Mouse (Mus musculus) myocyte (in vitro differentiated cells): ENCODE results near the gene Spint4. TPM values are rescaled to one million over a fixed set of nuclear protein-coding genes. Genes with fewer than 3 reads are reported as not detected.

ENCODE experiments used
- H3K27me3 ChIP-seq: one replicate; pipeline ENCODE4 v1.6.1; 2011; ENCODE audit not compliant: control insufficient read depth, insufficient read depth, insufficient read length
- H3K36me3 ChIP-seq: one replicate; pipeline ENCODE4 v1.6.1; 2011; ENCODE audit not compliant: control insufficient read depth, insufficient read depth
- H3K4me2 ChIP-seq: one replicate; pipeline ENCODE4 v1.6.1; 2011; ENCODE audit warnings: low read depth, control low read depth
- H3K4me3 ChIP-seq: one replicate; pipeline ENCODE4 v1.5.1; 2011; ENCODE audit warnings: mild to moderate bottlenecking, control low read depth, moderate library complexity
- H3K79me2 ChIP-seq: one replicate; pipeline ENCODE4 v1.6.1; 2011; ENCODE audit not compliant: control insufficient read depth, insufficient read depth
- H3ac ChIP-seq: one replicate; pipeline ENCODE4 v1.6.1; 2011; ENCODE audit not compliant: control insufficient read depth, insufficient read length
- CEBPB ChIP-seq: IDR thresholded peaks from 2 replicates; pipeline ENCODE4 v1.6.1; 2011; ENCODE audit warnings: mild to moderate bottlenecking, moderate library complexity; ENCODE audit not compliant: poor library complexity, insufficient read depth, severe bottlenecking
- E2F4 ChIP-seq: IDR thresholded peaks from one replicate; pipeline ENCODE4 v1.6.1; 2011; ENCODE audit warnings: mild to moderate bottlenecking, control low read depth, moderate library complexity; ENCODE audit not compliant: insufficient read depth
- MAX ChIP-seq: IDR thresholded peaks from one replicate; pipeline ENCODE4 v1.6.1; 2011; ENCODE audit warnings: low read depth, mild to moderate bottlenecking, control low read depth
- MYOD1 ChIP-seq, 3 experiments: IDR thresholded peaks; one replicate each; pipeline ENCODE4 v1.6.1; 2011; ENCODE audit warnings: control low read depth in 2 of 3, low read depth in 2 of 3, mild to moderate bottlenecking in 2 of 3, moderate library complexity in 1 of 3; ENCODE audit not compliant: insufficient read length in 2 of 3, control insufficient read depth in 1 of 3
- MYOG ChIP-seq, 3 experiments: IDR thresholded peaks; one replicate each; pipeline ENCODE4 v1.6.1; 2011; ENCODE audit warnings: control low read depth in 2 of 3, low read depth in 2 of 3, mild to moderate bottlenecking in 2 of 3; ENCODE audit not compliant: insufficient read length in 2 of 3, control insufficient read depth in 1 of 3, insufficient read depth in 1 of 3
- POLR2A ChIP-seq: IDR thresholded peaks from one replicate; pipeline ENCODE4 v1.6.1; 2011; ENCODE audit warnings: low read depth, mild to moderate bottlenecking, control low read depth, moderate library complexity; ENCODE audit not compliant: insufficient read length
- POLR2AphosphoS2 ChIP-seq: IDR thresholded peaks from one replicate; pipeline ENCODE4 v1.6.1; 2011; ENCODE audit warnings: low read depth, control low read depth; ENCODE audit not compliant: insufficient read length
- REST ChIP-seq: IDR thresholded peaks from one replicate; pipeline ENCODE4 v1.6.1; 2011; ENCODE audit warnings: mild to moderate bottlenecking, control low read depth, moderate library complexity; ENCODE audit not compliant: insufficient read depth, insufficient read length
- SRF ChIP-seq: IDR thresholded peaks from one replicate; pipeline ENCODE4 v1.6.1; 2011; ENCODE audit warnings: low read depth; ENCODE audit not compliant: control insufficient read depth, insufficient read length
- TCF12 ChIP-seq: IDR thresholded peaks from one replicate; pipeline ENCODE4 v1.6.1; 2011; ENCODE audit warnings: mild to moderate bottlenecking, control low read depth; ENCODE audit not compliant: poor library complexity, insufficient read depth, severe bottlenecking
- TCF3 ChIP-seq: IDR thresholded peaks from one replicate; pipeline ENCODE4 v1.6.1; 2011; ENCODE audit warnings: low read depth, control low read depth; ENCODE audit not compliant: insufficient read length
- USF1 ChIP-seq: IDR thresholded peaks from one replicate; pipeline ENCODE4 v1.6.1; 2011; ENCODE audit warnings: low read depth, mild to moderate bottlenecking, control low read depth, moderate library complexity
- polyA plus RNA-seq: library from polyadenylated mRNA; unstranded; fragments of >200 nt; fragmentation: generic; extraction: Trizol; gene quantifications from one replicate; pipeline ENCODE4 v1.2.1, GENCODE M21; 2012; ENCODE audit warnings: missing spikeins

The Spint4 gene
- polyA plus RNA-seq, 1 experiment: not detected

- no peaks in the 10 kb centered on the region for H3K36me3 ChIP-seq
- no peak for TF ChIP-seq MYOD1 (IDR thresholded peaks at IDR 0.05; ENCODE audit: control insufficient read depth in 1 of 3, insufficient read length in 2 of 3, low read depth in 2 of 3)
- no peak for TF ChIP-seq MYOG (IDR thresholded peaks at IDR 0.05; ENCODE audit: control insufficient read depth in 1 of 3, insufficient read depth in 1 of 3, insufficient read length in 2 of 3, low read depth in 2 of 3)
- TF ChIP-seq E2F4: no peak
- TF ChIP-seq POLR2A: no peak
- no peak for TF ChIP-seq CEBPB
- no peak for TF ChIP-seq MAX
- no peak for TF ChIP-seq TCF3
- TF ChIP-seq SRF: no peak
- TF ChIP-seq TCF12: no peak
- TF ChIP-seq REST: no peak
- TF ChIP-seq POLR2AphosphoS2: no peak
- no peak for TF ChIP-seq USF1
- no peaks in the 10 kb centered on the region for H3K79me2 ChIP-seq
- H3K27me3 ChIP-seq: no peaks in the 10 kb centered on the region
- no peak overlapping the region for H3ac ChIP-seq
- H3K4me3 ChIP-seq: no peak overlapping the region
- H3K4me2 ChIP-seq: no peak overlapping the region
Observed at GRCm38 (mm10) chr2:164737377-164738090, 39.2 kb downstream of the Spint4 start.

GRCm38 (mm10) chr2:164739876-164740275 is 41.6 kb downstream of the Spint4 start:
- Histone ChIP-seq H3K36me3 (no peaks in the 10 kb centered on the region), H3ac (no peak overlapping the region), H3K27me3 (no peaks in the 10 kb centered on the region), H3K4me3 (no peak overlapping the region), H3K79me2 (no peaks in the 10 kb centered on the region), H3K4me2 (no peak overlapping the region)
- TF ChIP-seq USF1 (no peak), POLR2AphosphoS2 (no peak), CEBPB (no peak), MAX (no peak), SRF (no peak), POLR2A (no peak), REST (no peak), E2F4 (no peak), TCF3 (no peak), TCF12 (no peak), MYOG (IDR thresholded peaks at IDR 0.05; ENCODE audit: control insufficient read depth in 1 of 3, insufficient read depth in 1 of 3, insufficient read length in 2 of 3, low read depth in 2 of 3) (no peak), MYOD1 (IDR thresholded peaks at IDR 0.05; ENCODE audit: control insufficient read depth in 1 of 3, insufficient read length in 2 of 3, low read depth in 2 of 3) (no peak)

- H3K4me3 ChIP-seq: peak overlapping the region; percentile 79
- peak overlapping the region; percentile 96 for H3K4me2 ChIP-seq
- no peak overlapping the region for H3ac ChIP-seq
- H3K27me3 ChIP-seq: no peaks in the 10 kb centered on the region
- peaks cover 31% of the 10 kb centered on the region for H3K79me2 ChIP-seq
- peaks cover 9% of the 10 kb centered on the region for H3K36me3 ChIP-seq
- TF ChIP-seq TCF12 (no peak), USF1 (no peak), E2F4 (no peak), REST (no peak), CEBPB (no peak), SRF (no peak), MAX (no peak), POLR2A (no peak), MYOD1 (IDR thresholded peaks at IDR 0.05; ENCODE audit: control insufficient read depth in 1 of 3, insufficient read length in 2 of 3, low read depth in 2 of 3) (no peak), TCF3 (no peak)
Observed at GRCm38 (mm10) chr2:164744987-164745386, 46.7 kb downstream of the Spint4 start.

- H3K79me2 ChIP-seq: peaks cover 40% of the 10 kb centered on the region
- H3K4me3 ChIP-seq: peak within 1 kb of the TSS; percentile 79
- peak within 1 kb of the TSS; percentile 77 for H3ac ChIP-seq
- H3K4me2 ChIP-seq: peak within 1 kb of the TSS; percentile 100
- H3K36me3 ChIP-seq: peaks cover 9% of the 10 kb centered on the region
- no peak for TF ChIP-seq REST
- TF ChIP-seq E2F4: no peak
- peak; percentile 38 for TF ChIP-seq SRF
- TF ChIP-seq POLR2AphosphoS2: no peak
- TF ChIP-seq TCF12: no peak
- TF ChIP-seq MYOG (IDR thresholded peaks at IDR 0.05; ENCODE audit: control insufficient read depth in 1 of 3, insufficient read depth in 1 of 3, insufficient read length in 2 of 3, low read depth in 2 of 3): no peak
- no peak for TF ChIP-seq TCF3
- TF ChIP-seq MYOD1 (IDR thresholded peaks at IDR 0.05; ENCODE audit: control insufficient read depth in 1 of 3, insufficient read length in 2 of 3, low read depth in 2 of 3): no peak
- TF ChIP-seq POLR2A: peak; percentile 81
- no peaks in the 10 kb centered on the region for H3K27me3 ChIP-seq
Observed at GRCm38 (mm10) chr2:164745843-164746479, 47.7 kb downstream of the Spint4 start, which contains the start of the genes Wfdc3 and Dnttip1. Gene Wfdc3 (minus strand): TSS chr2:164745931. Gene Dnttip1 (plus strand): TSS chr2:164745983.
